Mouse (Mus musculus) heart, embryonic 14.5 days (tissue): ENCODE data around the gene Numb. TPM values are rescaled to one million over a fixed set of nuclear protein-coding genes. Genes with fewer than 3 reads are reported as not detected.

ENCODE experiments used
- ATAC-seq: fragments of 200-750 bp; cut with Nextera tagmentation; 2 replicates; pipeline ENCODE4 v1.8.0; 2017; ENCODE audit warnings: low read depth, moderate TSS enrichment; ENCODE audit not compliant: insufficient number of reproducible peaks, insufficient read depth, low FRiP score
- H3K27ac ChIP-seq, 2 experiments: fragments of 200-500 bp in 1 of 2; fragments of 300-500 bp in 1 of 2; sonication (generic) in 1 of 2; replicated peaks in 1 of 2; 2 replicates each; pipeline ENCODE4 v1.5.1; 2012 to 2014; ENCODE audit warnings: low read depth in 2 of 2, low read length in 2 of 2, control low read depth in 1 of 2, mild to moderate bottlenecking in 1 of 2, mixed read lengths in 1 of 2; ENCODE audit not compliant: control insufficient read depth in 1 of 2, insufficient read depth in 1 of 2
- H3K27me3 ChIP-seq: fragments of 300-500 bp; sonication (generic); 2 replicates; pipeline ENCODE4 v1.6.1; 2014; ENCODE audit warnings: mild to moderate bottlenecking, low read length, control low read depth; ENCODE audit not compliant: control insufficient read depth, insufficient read depth
- H3K36me3 ChIP-seq: fragments of 300-500 bp; sonication (generic); 2 replicates; pipeline ENCODE4 v1.6.1; 2014; ENCODE audit warnings: mild to moderate bottlenecking, control low read depth, low read length, mixed read lengths; ENCODE audit not compliant: control insufficient read depth, insufficient read depth
- H3K4me1 ChIP-seq, 2 experiments: fragments of 200-500 bp in 1 of 2; fragments of 300-500 bp in 1 of 2; sonication (generic) in 1 of 2; 2 replicates each; pipeline ENCODE4 v1.6.1; 2012 to 2014; ENCODE audit warnings: low read length in 2 of 2, control low read depth in 1 of 2, mixed read lengths in 1 of 2; ENCODE audit not compliant: control insufficient read depth in 2 of 2, insufficient read depth in 2 of 2
- H3K4me2 ChIP-seq: fragments of 300-500 bp; sonication (generic); 2 replicates; pipeline ENCODE4 v1.6.1; 2014; ENCODE audit warnings: mild to moderate bottlenecking, low read length
- H3K4me3 ChIP-seq, 2 experiments: fragments of 200-500 bp in 1 of 2; fragments of 300-500 bp in 1 of 2; sonication (generic) in 1 of 2; 2 replicates each; pipeline ENCODE4 v1.5.1; 2012 to 2014; ENCODE audit warnings: low read length in 2 of 2, mild to moderate bottlenecking in 2 of 2, control low read depth in 1 of 2, low read depth in 1 of 2, moderate library complexity in 1 of 2; ENCODE audit not compliant: control insufficient read depth in 1 of 2, insufficient read depth in 1 of 2
- H3K9ac ChIP-seq: fragments of 300-500 bp; sonication (generic); 2 replicates; pipeline ENCODE4 v1.6.1; 2014; ENCODE audit warnings: mild to moderate bottlenecking, low read length
- H3K9me3 ChIP-seq: fragments of 300-500 bp; sonication (generic); 2 replicates; pipeline ENCODE4 v1.6.1; 2016; ENCODE audit warnings: low read length, control low read depth; ENCODE audit not compliant: control insufficient read depth
- WGBS: fragments of 180-500 bp; shearing (Covaris S2); extraction: QIAGEN DNeasy Blood & Tissue Kit; methylation state at CpG from one replicate; pipeline ENCODE4 v1.1.7; 2014; 5-methylcytosine and 5-hydroxymethylcytosine counted together
- polyA plus RNA-seq: library from polyadenylated mRNA; unstranded; fragments of >200 nt; fragmentation: Nextera tagmentation; extraction: Ambion mirVana; gene quantifications from 2 replicates; pipeline ENCODE4 v1.2.1, GENCODE M21; 2014

Gene Numb
- polyA plus RNA-seq, 1 experiment from 2014 or later, result 29.9 TPM

DNA sequence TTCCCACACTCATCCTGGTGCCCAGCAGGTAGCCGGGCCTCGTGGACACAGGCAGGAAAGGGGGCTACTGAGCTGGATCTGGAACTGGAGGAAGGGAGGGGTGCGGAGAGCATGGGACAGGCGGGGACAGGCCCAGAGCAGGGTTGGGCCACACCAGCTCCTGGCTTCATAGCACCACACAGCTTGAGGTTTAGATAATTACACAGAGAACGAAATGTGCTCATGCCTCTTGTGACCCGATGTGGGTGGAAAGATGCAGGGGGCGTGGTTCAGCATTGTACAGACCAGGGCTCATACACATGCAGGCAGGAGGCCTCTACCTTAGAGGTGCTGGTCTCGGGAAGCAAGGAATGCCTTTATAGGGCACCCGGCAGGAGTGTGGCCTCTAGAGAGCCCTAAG, 153.9 kb downstream of the Numb start:
- 76% methylated on average over 9 of the region's 9 CpGs for WGBS
- Histone ChIP-seq H3K4me1 (peaks cover 14 to 25% of the 10 kb centered on the region in 2 experiments), H3K27me3 (0 out of 2 replicates have a peak, but pooled peaks cover 9% of the 10 kb centered on the region), H3K9me3 (no peaks in the 10 kb centered on the region), H3K27ac (no peak overlapping the region), H3K4me2 (no peak overlapping the region), H3K4me3 (no peak overlapping the region), H3K36me3 (no peaks in the 10 kb centered on the region), H3K9ac (no peak overlapping the region)
- ATAC-seq, result no peak

DNA sequence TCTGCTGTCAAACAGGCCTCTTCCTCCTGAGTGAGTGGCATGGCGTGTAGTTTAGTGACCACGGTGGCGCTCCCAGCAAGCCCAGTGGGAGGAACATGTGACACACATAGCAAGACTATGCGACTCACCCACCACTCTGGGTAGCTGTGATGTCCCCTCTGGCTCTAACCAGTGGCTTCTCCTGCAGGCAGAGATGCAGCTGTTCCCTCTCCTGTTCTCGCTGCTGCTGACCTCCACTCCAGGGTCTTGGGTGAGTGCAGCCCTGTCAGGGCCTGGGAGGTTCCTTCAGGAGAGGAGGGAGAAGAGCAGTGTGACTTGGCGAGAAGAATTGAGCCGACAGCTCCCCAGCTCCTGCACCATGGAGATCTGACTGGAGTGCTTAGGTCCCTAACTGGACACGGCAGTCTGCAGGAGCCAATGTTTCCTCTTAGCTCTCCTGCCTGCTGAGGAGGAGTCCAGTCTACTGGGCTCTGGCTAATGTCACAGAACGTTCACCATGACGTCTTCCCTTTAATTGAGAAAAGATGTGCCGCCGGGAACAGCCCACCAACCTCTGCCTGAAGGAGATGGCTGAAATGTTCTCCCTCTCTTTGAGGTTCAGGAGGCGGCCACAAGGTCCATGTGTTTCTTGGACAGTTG, 155.7 kb downstream of the Numb start:
- H3K27me3 ChIP-seq, result 0 out of 2 replicates have a peak, but pooled peaks cover 9% of the 10 kb centered on the region
- no peak overlapping the region for H3K27ac ChIP-seq
- ATAC-seq, result no peak
- H3K4me2 ChIP-seq, result no peak overlapping the region
- H3K4me1 ChIP-seq, result peaks cover 14 to 25% of the 10 kb centered on the region in 2 experiments
- 68% methylated on average over 13 of the region's 13 CpGs for WGBS
- no peak overlapping the region for H3K9ac ChIP-seq
- H3K4me3 ChIP-seq, result no peak overlapping the region
- H3K9me3 ChIP-seq, result no peaks in the 10 kb centered on the region
- H3K36me3 ChIP-seq, result no peaks in the 10 kb centered on the region

DNA sequence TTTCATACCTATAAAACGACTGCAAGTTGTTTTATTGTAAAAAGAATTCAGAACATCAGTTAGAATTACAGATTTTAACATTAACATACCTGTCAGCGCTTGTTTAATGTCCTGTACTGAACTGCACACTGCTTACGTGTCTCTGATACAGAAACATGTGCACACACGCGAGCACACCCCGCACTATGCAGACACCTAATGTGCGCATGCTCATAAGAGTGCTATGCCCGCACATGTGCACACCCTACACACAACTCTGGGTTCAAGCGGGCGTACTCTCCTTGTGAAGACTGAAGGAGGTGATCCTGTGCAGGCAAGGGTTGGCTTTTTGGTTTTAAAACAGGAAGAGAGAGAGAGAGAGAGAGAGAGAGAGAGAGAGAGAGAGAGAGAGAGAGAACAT, 157.2 kb downstream of the Numb start:
- no peaks in the 10 kb centered on the region for H3K36me3 ChIP-seq
- H3K9ac ChIP-seq, result no peak overlapping the region
- H3K27me3 ChIP-seq, result 0 out of 2 replicates have a peak, but pooled peaks cover 9% of the 10 kb centered on the region
- no peak overlapping the region for H3K27ac ChIP-seq
- peak overlapping the region; percentile 91 for H3K4me2 ChIP-seq
- no peak overlapping the region for H3K4me3 ChIP-seq
- ATAC-seq, result no peak
- WGBS, result 71% methylated on average over 10 of the region's 10 CpGs
- no peaks in the 10 kb centered on the region for H3K9me3 ChIP-seq
- H3K4me1 ChIP-seq, result peaks cover 10 to 15% of the 10 kb centered on the region in 2 experiments

DNA sequence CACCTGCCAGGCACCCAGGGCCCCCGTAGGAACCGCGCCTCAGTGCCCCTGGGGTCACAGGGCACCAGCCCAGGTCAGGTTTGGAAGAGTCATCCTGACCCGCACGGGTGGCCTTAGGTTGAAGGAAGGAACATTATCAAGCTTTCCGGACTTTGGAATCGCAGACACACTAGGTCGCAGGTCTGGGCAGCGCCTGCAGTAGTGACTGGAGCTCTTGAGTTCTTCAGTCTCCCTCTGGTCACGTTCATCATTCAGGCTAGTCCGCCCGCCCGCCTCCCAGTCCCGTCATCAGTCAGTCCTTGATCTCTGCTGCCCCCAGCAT, 157.7 kb downstream of the Numb start:
- H3K36me3 ChIP-seq, result no peaks in the 10 kb centered on the region
- peak overlapping the region; percentile 37 to 44 for H3K4me3 ChIP-seq
- WGBS, result 1% methylated on average over 14 of the region's 14 CpGs
- H3K4me1 ChIP-seq, result peaks cover 10 to 15% of the 10 kb centered on the region in 2 experiments
- H3K27me3 ChIP-seq, result 0 out of 2 replicates have a peak, but pooled peaks cover 9% of the 10 kb centered on the region
- no peaks in the 10 kb centered on the region for H3K9me3 ChIP-seq
- H3K4me2 ChIP-seq, result peak overlapping the region; percentile 91
- peak overlapping the region; percentile 69 for H3K9ac ChIP-seq
- H3K27ac ChIP-seq, result no peak overlapping the region
- no peak for ATAC-seq

DNA sequence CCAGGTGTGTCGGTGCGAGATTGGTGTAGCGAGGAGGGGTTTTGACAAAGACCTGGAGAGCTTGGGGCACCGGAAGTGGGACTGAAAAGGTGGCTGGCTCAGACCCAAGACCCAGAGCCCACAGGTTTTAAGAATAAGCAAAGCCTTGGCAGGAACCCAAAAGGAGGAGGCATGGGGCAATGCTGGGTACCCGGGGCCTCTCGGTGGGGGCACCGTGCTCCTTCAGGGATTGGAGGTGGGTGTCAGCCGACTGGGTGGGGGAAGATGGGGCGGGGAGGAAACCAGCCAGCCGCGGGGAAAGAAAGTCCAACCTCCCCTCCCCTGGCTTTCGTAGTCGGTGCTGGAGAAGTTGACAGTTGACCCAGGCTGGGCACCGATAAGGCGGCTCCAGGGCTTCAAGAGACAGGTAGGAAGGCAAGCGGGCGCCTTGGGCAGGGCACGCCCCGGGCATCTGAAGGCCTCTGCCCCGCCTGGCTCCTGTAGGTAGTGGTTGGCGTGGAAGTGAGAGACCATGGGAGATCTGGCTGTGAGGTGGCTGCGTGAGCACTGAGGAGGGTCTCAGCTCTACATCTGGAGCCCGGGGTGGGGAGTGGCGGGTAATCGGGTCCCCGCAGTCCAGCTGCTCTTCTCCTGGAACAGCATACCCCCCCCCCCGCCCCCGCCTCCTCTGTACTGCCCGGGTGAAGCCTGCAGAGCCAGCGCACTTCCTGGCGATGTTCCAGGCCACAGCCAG, 158.3 kb downstream of the Numb start, which contains the start of gene Papln:
TSS of gene Papln (plus strand) at position 324 of the 733 bp plus-strand sequence.
- Histone ChIP-seq H3K27me3 (0 out of 2 replicates have a peak, but pooled peaks cover 9% of the 10 kb centered on the region), H3K9me3 (no peaks in the 10 kb centered on the region), H3K4me1 (peaks cover 10 to 15% of the 10 kb centered on the region in 2 experiments), H3K9ac (peak within 1 kb of the TSS; percentile 69), H3K27ac (no peak within 1 kb of the TSS), H3K36me3 (no peaks in the 10 kb centered on the region), H3K4me2 (peak within 1 kb of the TSS; percentile 91), H3K4me3 (peak within 1 kb of the TSS; percentile 37 to 44)
- ATAC-seq, result no peak
- WGBS, result 10% methylated on average over 25 of the region's 31 CpGs

DNA sequence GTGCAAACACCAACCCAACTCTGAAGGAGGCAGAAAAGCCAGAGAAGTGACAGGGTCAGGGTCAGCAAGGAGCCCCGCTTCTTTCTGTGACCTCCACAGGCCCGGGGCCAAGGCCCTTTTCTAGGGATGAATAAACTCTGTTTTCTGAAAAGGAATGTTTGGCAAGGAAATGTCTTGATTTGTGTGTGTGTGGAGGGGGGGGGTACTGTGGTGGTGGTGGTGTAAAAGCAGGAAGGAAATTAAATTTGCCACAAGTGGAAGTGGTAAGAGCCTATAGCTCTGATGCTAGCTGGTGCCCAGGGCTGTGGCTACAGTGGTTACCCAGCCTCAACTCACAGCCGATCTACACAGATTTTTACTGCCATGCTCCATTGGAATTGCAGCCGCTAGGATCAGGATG, 159.0 kb downstream of the Numb start:
- peaks cover 10 to 15% of the 10 kb centered on the region in 2 experiments for H3K4me1 ChIP-seq
- no peaks in the 10 kb centered on the region for H3K36me3 ChIP-seq
- no peak overlapping the region for H3K4me3 ChIP-seq
- no peak for ATAC-seq
- no peaks in the 10 kb centered on the region for H3K9me3 ChIP-seq
- no peak overlapping the region for H3K4me2 ChIP-seq
- no peak overlapping the region for H3K27ac ChIP-seq
- no peak overlapping the region for H3K9ac ChIP-seq
- 0 out of 2 replicates have a peak, but pooled peaks cover 9% of the 10 kb centered on the region for H3K27me3 ChIP-seq
- whole genome bisulfite sequencing, result 61% methylated on average over 4 of the region's 4 CpGs

DNA sequence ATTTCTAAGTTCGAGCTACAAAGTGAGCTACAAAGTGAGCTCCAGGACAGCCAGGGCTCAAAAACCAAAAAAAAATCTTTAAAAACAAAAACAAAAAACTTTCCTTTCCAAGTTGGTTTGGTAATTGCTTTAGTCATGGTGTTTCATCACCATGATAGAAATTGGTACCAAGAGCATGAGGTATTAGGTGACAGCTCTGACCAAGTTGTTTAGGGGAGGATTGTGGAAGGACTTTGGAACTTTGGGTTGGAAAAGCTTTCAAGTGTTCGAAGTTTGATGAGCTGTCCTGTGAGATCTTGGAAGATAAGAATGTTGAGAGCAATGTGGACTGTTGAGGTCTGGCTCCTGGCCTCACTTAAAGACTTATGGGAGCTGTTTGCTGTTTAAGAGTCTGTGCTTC, 161.5 kb downstream of the Numb start:
- no peak overlapping the region for H3K27ac ChIP-seq
- no peak overlapping the region for H3K9ac ChIP-seq
- peaks cover 10 to 15% of the 10 kb centered on the region in 2 experiments for H3K4me1 ChIP-seq
- 0 out of 2 replicates have a peak, but pooled peaks cover 5% of the 10 kb centered on the region for H3K27me3 ChIP-seq
- H3K36me3 ChIP-seq, result no peaks in the 10 kb centered on the region
- H3K4me2 ChIP-seq, result no peak overlapping the region
- H3K9me3 ChIP-seq, result no peaks in the 10 kb centered on the region
- no peak overlapping the region for H3K4me3 ChIP-seq
- ATAC-seq, result no peak
- WGBS, result 84% methylated on average over 2 of the region's 2 CpGs
